Mouse (Mus musculus) myocyte (in vitro differentiated cells): Measurements from ENCODE around the gene Abhd14b. TPM values are rescaled to one million over a fixed set of nuclear protein-coding genes. Genes with fewer than 3 reads are reported as not detected.
A peak's percentile ranks its signal among the peaks of the same experiment; 100 is the strongest.

Experiments
- H3K27me3 ChIP-seq: one replicate; pipeline ENCODE4 v1.6.1; 2011; ENCODE audit not compliant: control insufficient read depth, insufficient read depth, insufficient read length
- H3K36me3 ChIP-seq: one replicate; pipeline ENCODE4 v1.6.1; 2011; ENCODE audit not compliant: control insufficient read depth, insufficient read depth
- H3K4me2 ChIP-seq: one replicate; pipeline ENCODE4 v1.6.1; 2011; ENCODE audit warnings: low read depth, control low read depth
- H3K4me3 ChIP-seq: one replicate; pipeline ENCODE4 v1.5.1; 2011; ENCODE audit warnings: mild to moderate bottlenecking, control low read depth, moderate library complexity
- H3K79me2 ChIP-seq: one replicate; pipeline ENCODE4 v1.6.1; 2011; ENCODE audit not compliant: control insufficient read depth, insufficient read depth
- H3ac ChIP-seq: one replicate; pipeline ENCODE4 v1.6.1; 2011; ENCODE audit not compliant: control insufficient read depth, insufficient read length
- CEBPB ChIP-seq: IDR thresholded peaks from 2 replicates; pipeline ENCODE4 v1.6.1; 2011; ENCODE audit warnings: mild to moderate bottlenecking, moderate library complexity; ENCODE audit not compliant: poor library complexity, insufficient read depth, severe bottlenecking
- E2F4 ChIP-seq: IDR thresholded peaks from one replicate; pipeline ENCODE4 v1.6.1; 2011; ENCODE audit warnings: mild to moderate bottlenecking, control low read depth, moderate library complexity; ENCODE audit not compliant: insufficient read depth
- MAX ChIP-seq: IDR thresholded peaks from one replicate; pipeline ENCODE4 v1.6.1; 2011; ENCODE audit warnings: low read depth, mild to moderate bottlenecking, control low read depth
- MYOD1 ChIP-seq, 3 experiments: IDR thresholded peaks; one replicate each; pipeline ENCODE4 v1.6.1; 2011; ENCODE audit warnings: control low read depth in 2 of 3, low read depth in 2 of 3, mild to moderate bottlenecking in 2 of 3, moderate library complexity in 1 of 3; ENCODE audit not compliant: insufficient read length in 2 of 3, control insufficient read depth in 1 of 3
- MYOG ChIP-seq, 3 experiments: IDR thresholded peaks; one replicate each; pipeline ENCODE4 v1.6.1; 2011; ENCODE audit warnings: control low read depth in 2 of 3, low read depth in 2 of 3, mild to moderate bottlenecking in 2 of 3; ENCODE audit not compliant: insufficient read length in 2 of 3, control insufficient read depth in 1 of 3, insufficient read depth in 1 of 3
- POLR2A ChIP-seq: IDR thresholded peaks from one replicate; pipeline ENCODE4 v1.6.1; 2011; ENCODE audit warnings: low read depth, mild to moderate bottlenecking, control low read depth, moderate library complexity; ENCODE audit not compliant: insufficient read length
- POLR2AphosphoS2 ChIP-seq: IDR thresholded peaks from one replicate; pipeline ENCODE4 v1.6.1; 2011; ENCODE audit warnings: low read depth, control low read depth; ENCODE audit not compliant: insufficient read length
- REST ChIP-seq: IDR thresholded peaks from one replicate; pipeline ENCODE4 v1.6.1; 2011; ENCODE audit warnings: mild to moderate bottlenecking, control low read depth, moderate library complexity; ENCODE audit not compliant: insufficient read depth, insufficient read length
- SRF ChIP-seq: IDR thresholded peaks from one replicate; pipeline ENCODE4 v1.6.1; 2011; ENCODE audit warnings: low read depth; ENCODE audit not compliant: control insufficient read depth, insufficient read length
- TCF12 ChIP-seq: IDR thresholded peaks from one replicate; pipeline ENCODE4 v1.6.1; 2011; ENCODE audit warnings: mild to moderate bottlenecking, control low read depth; ENCODE audit not compliant: poor library complexity, insufficient read depth, severe bottlenecking
- TCF3 ChIP-seq: IDR thresholded peaks from one replicate; pipeline ENCODE4 v1.6.1; 2011; ENCODE audit warnings: low read depth, control low read depth; ENCODE audit not compliant: insufficient read length
- USF1 ChIP-seq: IDR thresholded peaks from one replicate; pipeline ENCODE4 v1.6.1; 2011; ENCODE audit warnings: low read depth, mild to moderate bottlenecking, control low read depth, moderate library complexity
- polyA plus RNA-seq: library from polyadenylated mRNA; unstranded; fragments of >200 nt; fragmentation: generic; extraction: Trizol; gene quantifications from one replicate; pipeline ENCODE4 v1.2.1, GENCODE M21; 2012; ENCODE audit warnings: missing spikeins

The Abhd14b gene
- polyA plus RNA-seq, 1 experiment: 4.2 TPM

DNA sequence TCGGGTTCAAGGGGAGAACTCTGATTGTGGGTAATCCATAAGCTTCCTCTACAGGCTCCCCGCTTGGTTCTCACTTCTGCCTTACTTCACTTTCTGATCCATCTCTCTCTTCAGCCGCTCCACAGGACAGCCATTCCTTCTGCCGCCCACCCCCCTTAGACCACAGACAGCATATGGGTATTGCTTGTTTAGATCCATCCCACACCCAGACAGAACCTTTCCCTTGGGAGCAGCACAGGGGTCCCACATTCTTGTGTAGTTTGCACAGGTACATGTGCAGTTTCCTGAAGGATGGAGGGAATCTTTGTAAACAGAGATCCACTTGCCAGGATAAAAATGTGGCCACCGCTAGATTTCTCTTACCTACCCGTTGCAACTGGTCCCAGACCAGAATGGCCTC is 5.1 kb downstream of the Abhd14b start:
- Histone ChIP-seq H3K27me3 (no peaks in the 10 kb centered on the region), H3K4me2 (peak overlapping the region; percentile 93), H3K79me2 (peaks cover 34% of the 10 kb centered on the region), H3K4me3 (peak overlapping the region; percentile 75), H3ac (no peak overlapping the region), H3K36me3 (no peaks in the 10 kb centered on the region)
- no peak for TF ChIP-seq USF1
- TF ChIP-seq SRF: no peak

DNA sequence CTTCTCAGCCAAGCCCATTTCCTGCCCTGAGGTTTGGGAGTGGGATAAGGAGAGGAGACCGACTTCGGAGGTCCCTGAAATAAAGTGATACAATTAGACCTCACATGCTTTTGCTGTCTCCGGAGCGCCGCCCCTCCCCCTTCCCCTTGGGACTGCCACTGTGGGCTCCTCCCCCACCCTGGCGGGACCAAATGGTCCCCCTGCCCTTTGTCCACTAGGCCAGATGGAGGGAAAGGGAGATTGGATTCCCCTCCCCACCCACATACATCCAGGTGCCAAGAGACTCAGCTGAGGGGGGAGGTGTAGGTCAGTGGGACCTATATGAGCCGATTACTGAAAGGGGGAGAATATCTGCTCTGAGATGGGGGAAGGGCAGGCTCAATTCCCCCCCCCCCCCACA is 5.6 kb downstream of the Abhd14b start:
- no peaks in the 10 kb centered on the region for H3K36me3 ChIP-seq
- H3K4me3 ChIP-seq: peak overlapping the region; percentile 75
- H3K27me3 ChIP-seq: no peaks in the 10 kb centered on the region
- peak overlapping the region; percentile 93 for H3K4me2 ChIP-seq
- peak overlapping the region; percentile 50 for H3ac ChIP-seq
- peak in 1 of 3 experiments; percentile 62 for TF ChIP-seq MYOG (IDR thresholded peaks at IDR 0.05; ENCODE audit: control insufficient read depth in 1 of 3, insufficient read depth in 1 of 3, insufficient read length in 2 of 3, low read depth in 2 of 3)
- peak in 2 of 3 experiments; percentile 13 to 64 for TF ChIP-seq MYOD1 (IDR thresholded peaks at IDR 0.05; ENCODE audit: control insufficient read depth in 1 of 3, insufficient read length in 2 of 3, low read depth in 2 of 3)
- TF ChIP-seq E2F4: no peak
- peak; percentile 24 for TF ChIP-seq TCF12
- H3K79me2 ChIP-seq: peaks cover 39% of the 10 kb centered on the region

DNA sequence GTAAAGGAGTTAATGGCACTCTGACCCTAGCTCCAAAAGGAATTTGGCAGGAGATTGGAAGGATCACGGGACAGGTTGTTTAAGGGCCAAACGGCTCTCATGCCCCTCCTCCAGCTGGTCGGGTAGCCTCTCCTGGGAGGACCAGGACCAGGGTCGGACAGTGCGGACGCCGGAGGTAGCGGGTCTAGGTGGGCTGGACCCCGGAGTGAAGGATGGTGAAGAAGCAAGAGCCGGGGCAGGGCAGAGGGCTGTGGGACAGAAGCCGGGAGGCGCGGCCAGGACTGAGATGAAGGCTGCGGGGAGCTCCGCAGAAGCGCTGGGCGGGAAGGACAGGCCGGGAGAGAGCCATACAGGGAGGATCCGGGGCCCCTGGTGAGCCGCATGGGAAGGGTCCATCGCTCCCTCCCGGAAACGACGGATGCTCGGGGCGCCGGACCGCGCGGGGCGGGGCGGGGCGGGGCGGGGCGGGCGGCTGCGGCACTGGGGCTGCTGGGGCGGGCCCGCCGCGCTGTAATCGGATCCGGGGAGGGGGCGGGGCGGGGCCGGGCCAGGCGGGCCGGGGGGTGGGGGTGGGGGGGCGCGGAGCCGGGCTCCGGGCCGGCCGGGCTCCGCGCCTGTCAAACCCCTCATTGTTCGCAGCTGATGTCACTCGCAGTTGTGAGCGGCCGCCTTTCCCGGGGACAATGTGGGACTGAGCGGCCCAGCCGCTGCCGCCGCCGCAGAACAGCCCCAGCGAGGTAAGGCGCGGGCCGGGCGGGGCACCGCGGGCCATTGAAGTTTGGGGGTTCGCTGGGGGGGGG is 6.2 kb downstream of the Abhd14b start, which contains the start of gene Pcbp4:
Pcbp4 (plus strand) TSS at position 21 of the 800 bp plus-strand sequence.
- Histone ChIP-seq H3K27me3 (no peaks in the 10 kb centered on the region), H3K4me3 (peak within 1 kb of the TSS; percentile 75), H3K36me3 (no peaks in the 10 kb centered on the region), H3K79me2 (peaks cover 45% of the 10 kb centered on the region), H3ac (peak within 1 kb of the TSS; percentile 50), H3K4me2 (peak within 1 kb of the TSS; percentile 95)
- TF ChIP-seq USF1 (no peak), MAX (no peak), POLR2AphosphoS2 (peak; percentile 58), POLR2A (peak; percentile 53), TCF12 (no peak)

DNA sequence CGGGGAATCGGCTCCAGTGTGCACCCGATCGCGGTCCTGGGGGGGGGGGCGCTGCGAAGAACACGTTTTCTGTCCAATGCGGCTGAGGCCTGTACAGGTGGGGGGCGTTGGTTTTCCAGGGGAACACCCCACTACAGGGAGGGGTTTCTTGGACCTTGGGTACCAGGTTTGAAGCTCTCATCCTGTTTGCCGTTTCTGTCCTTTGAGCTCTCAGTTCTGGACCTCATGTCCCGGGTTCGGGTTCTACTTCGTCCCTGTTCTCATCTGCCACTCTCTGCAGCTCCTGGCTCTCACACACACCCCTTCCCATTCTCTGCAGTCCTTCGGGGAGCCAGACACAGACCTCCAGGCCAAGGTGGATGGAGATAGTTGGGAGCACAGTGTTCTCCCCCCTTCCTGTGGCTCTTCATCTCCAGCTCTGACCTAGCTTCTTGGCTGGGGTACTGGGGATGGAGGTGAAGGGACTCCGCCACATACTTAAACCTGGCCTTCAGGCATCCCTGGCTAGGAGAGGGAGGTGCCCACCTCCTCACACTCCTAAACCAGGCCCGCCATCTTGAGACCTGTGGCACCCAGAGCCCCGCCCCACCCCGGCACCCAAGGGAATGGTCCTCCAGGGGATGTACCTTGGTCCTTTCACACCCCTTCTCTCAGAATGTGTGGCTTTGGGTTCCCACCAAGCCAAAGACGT is 7.0 kb downstream of the Abhd14b start:
- peaks cover 53% of the 10 kb centered on the region for H3K79me2 ChIP-seq
- peak; percentile 10 for TF ChIP-seq POLR2AphosphoS2
- TF ChIP-seq SRF: no peak
- TF ChIP-seq TCF12: no peak
- TF ChIP-seq REST: no peak
- no peak for TF ChIP-seq TCF3
- no peak for TF ChIP-seq CEBPB
- TF ChIP-seq MYOD1 (IDR thresholded peaks at IDR 0.05; ENCODE audit: control insufficient read depth in 1 of 3, insufficient read length in 2 of 3, low read depth in 2 of 3): no peak
- TF ChIP-seq E2F4: no peak
- no peak for TF ChIP-seq MAX
- no peak for TF ChIP-seq MYOG (IDR thresholded peaks at IDR 0.05; ENCODE audit: control insufficient read depth in 1 of 3, insufficient read depth in 1 of 3, insufficient read length in 2 of 3, low read depth in 2 of 3)
- no peak for TF ChIP-seq USF1
- TF ChIP-seq POLR2A: peak; percentile 19
- no peaks in the 10 kb centered on the region for H3K27me3 ChIP-seq
- H3K4me3 ChIP-seq: peak overlapping the region; percentile 75
- peak overlapping the region; percentile 50 for H3ac ChIP-seq
- H3K36me3 ChIP-seq: peaks cover 5% of the 10 kb centered on the region
- peak overlapping the region; percentile 95 for H3K4me2 ChIP-seq

DNA sequence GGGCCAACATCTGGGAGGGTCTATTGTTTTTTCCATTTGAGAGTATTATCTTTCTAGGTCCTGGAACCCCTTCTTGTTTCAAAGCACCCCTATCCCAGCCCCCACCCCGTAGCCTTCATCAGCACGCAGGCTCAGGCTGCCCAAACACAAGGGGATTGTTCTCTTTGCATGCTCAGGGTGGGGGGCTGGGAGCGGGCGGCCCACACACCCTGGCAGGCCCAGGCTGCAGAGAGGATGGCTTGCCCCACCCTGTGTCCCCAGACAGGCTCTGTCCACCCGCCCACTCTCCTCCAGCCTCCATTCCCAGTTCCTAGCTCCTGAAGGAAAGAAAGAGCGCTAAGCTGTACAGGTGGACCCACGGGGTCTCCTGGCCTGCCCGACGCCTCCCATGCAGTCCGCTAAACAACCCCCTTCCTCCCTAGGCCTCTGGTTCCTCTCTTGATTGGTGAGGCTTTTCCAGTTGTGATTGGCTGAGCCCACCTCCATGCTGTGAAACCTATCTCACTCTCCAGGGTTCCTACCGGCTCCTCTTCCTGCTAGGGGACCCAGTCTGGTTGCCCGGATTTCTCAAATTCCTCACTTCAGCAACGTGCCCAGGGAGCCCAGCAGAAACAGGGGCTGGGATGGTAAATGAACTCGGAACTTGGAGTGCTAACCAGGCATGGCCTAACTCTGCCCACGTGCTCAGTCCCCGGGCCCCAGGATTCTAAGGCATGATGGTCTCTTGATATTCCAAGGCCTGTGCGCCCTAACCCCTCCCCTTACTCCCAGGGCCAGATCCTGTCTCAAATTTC is 7.8 kb downstream of the Abhd14b start:
- peak overlapping the region; percentile 95 for H3K4me2 ChIP-seq
- TF ChIP-seq POLR2A (peak; percentile 35), CEBPB (no peak), MYOD1 (IDR thresholded peaks at IDR 0.05; ENCODE audit: control insufficient read depth in 1 of 3, insufficient read length in 2 of 3, low read depth in 2 of 3) (peak in 1 of 3 experiments; percentile 15), MAX (peak; percentile 38), SRF (no peak), USF1 (peak; percentile 57), MYOG (IDR thresholded peaks at IDR 0.05; ENCODE audit: control insufficient read depth in 1 of 3, insufficient read depth in 1 of 3, insufficient read length in 2 of 3, low read depth in 2 of 3) (no peak)
- H3K4me3 ChIP-seq: peak overlapping the region; percentile 75
- H3K27me3 ChIP-seq: no peaks in the 10 kb centered on the region
- peaks cover 61% of the 10 kb centered on the region for H3K79me2 ChIP-seq
- peaks cover 8% of the 10 kb centered on the region for H3K36me3 ChIP-seq
- peak overlapping the region; percentile 50 for H3ac ChIP-seq
